Mouse (Mus musculus) forebrain, embryonic 14.5 days (tissue): ENCODE measurements at regions not wholly inside any gene's neighbourhood (a gene's known extent, or its start where the extent isn't known, plus 50 kb on each side); places are given as distances from the start of the nearest gene placed in this dataset.

ENCODE experiments used
- ATAC-seq: fragments of 200-750 bp; cut with Nextera tagmentation; 2 replicates; pipeline ENCODE4 v1.8.0; 2017; ENCODE audit warnings: mild to moderate bottlenecking, moderate library complexity
- DNase-seq: peaks from one replicate; pipeline ENCODE4 v3.0.0-alpha.2; 2015; ENCODE audit warnings: low spot score
- H3K27ac ChIP-seq: fragments of 300-500 bp; sonication (generic); 2 replicates; pipeline ENCODE4 v1.5.1; 2014; ENCODE audit warnings: low read depth, mild to moderate bottlenecking, control low read depth, low read length, moderate library complexity
- H3K27me3 ChIP-seq: fragments of 300-500 bp; sonication (generic); replicated peaks from 2 replicates; pipeline ENCODE4 v1.6.1; 2014; ENCODE audit warnings: low read length, control low read depth, mixed read lengths; ENCODE audit not compliant: control insufficient read depth, insufficient read depth
- H3K36me3 ChIP-seq: fragments of 300-500 bp; sonication (generic); 2 replicates; pipeline ENCODE4 v1.6.1; 2014; ENCODE audit warnings: low read length, control low read depth; ENCODE audit not compliant: control insufficient read depth, insufficient read depth
- H3K4me1 ChIP-seq: fragments of 300-500 bp; sonication (generic); 2 replicates; pipeline ENCODE4 v1.6.1; 2014; ENCODE audit warnings: antibody characterized with exemption, low read length, control low read depth; ENCODE audit not compliant: control insufficient read depth, insufficient read depth
- H3K4me2 ChIP-seq: fragments of 300-500 bp; sonication (generic); 2 replicates; pipeline ENCODE4 v1.6.1; 2014; ENCODE audit warnings: mild to moderate bottlenecking, control low read depth, low read length
- H3K4me3 ChIP-seq: fragments of 300-500 bp; sonication (generic); 2 replicates; pipeline ENCODE4 v1.5.1; 2014; ENCODE audit warnings: low read depth, low read length, control low read depth
- H3K9ac ChIP-seq: fragments of 300-500 bp; sonication (generic); 2 replicates; pipeline ENCODE4 v1.6.1; 2014; ENCODE audit warnings: mild to moderate bottlenecking, low read length, control low read depth, moderate library complexity
- H3K9me3 ChIP-seq: fragments of 300-500 bp; sonication (generic); replicated peaks from 2 replicates; pipeline ENCODE4 v1.6.1; 2016; ENCODE audit warnings: low read length, control low read depth, mixed read lengths; ENCODE audit not compliant: control insufficient read depth
- WGBS: fragments of 180-500 bp; shearing (Covaris S2); extraction: QIAGEN DNeasy Blood & Tissue Kit; methylation state at CpG from one replicate; pipeline ENCODE4 v1.1.7; 2014; 5-methylcytosine and 5-hydroxymethylcytosine counted together

DNA sequence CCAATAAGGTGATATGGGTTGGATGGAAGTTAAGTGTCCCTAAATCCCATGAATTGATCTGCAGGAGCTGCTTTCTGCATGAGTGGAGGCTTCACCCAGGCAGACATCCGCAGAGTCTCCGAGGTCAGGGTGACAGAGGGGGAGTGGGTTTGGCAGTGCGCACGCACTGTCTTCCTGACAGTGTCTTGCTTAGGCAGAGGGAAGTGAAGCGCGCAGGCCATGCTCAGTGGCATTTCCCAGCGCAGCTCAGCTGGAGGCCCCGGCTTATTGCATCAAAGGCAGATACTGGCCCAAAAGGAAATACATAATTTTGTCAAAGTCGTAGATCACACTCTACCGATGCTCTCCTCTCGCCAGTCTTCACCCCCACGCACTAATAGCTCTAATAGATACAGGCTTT, 252.7 kb upstream of the Dnajc24 start:
- Histone ChIP-seq H3K9me3 (no peaks in the 10 kb centered on the region), H3K36me3 (no peaks in the 10 kb centered on the region), H3K4me2 (no peak overlapping the region), H3K27me3 (no peaks in the 10 kb centered on the region), H3K27ac (no peak overlapping the region), H3K4me3 (no peak overlapping the region), H3K4me1 (no peaks in the 10 kb centered on the region), H3K9ac (no peak overlapping the region)
- 55% methylated on average over 12 of the region's 12 CpGs for WGBS
- ATAC-seq (0 out of 2 replicates have a peak, but pooled peaks have one; percentile 10), DNase-seq (peak; percentile 14)

DNA sequence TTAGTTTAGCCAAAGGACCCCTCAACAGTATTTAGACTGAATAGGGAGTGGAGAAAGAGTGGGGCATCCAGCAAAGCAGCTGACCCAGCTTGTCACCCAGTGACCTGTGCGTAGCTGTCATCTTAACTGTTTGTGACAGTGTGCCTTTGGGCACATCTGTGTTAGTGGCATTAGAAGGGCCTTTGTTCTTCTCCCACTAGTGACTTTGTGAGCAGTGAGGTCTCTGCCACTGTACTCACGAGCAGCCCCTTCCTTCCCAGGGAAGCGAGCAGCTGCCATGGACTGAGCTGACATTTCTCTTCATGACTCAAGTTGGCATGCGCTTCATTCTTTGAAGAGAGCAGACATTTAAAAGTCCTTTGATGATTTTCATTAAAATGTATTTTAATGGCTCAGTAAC, 231.0 kb upstream of the Dnajc24 start:
- Histone ChIP-seq H3K4me3 (no peak overlapping the region), H3K27ac (no peak overlapping the region), H3K9ac (no peak overlapping the region), H3K4me2 (no peak overlapping the region), H3K27me3 (no peaks in the 10 kb centered on the region), H3K4me1 (no peaks in the 10 kb centered on the region), H3K36me3 (no peaks in the 10 kb centered on the region), H3K9me3 (no peaks in the 10 kb centered on the region)
- no peak for ATAC-seq
- 77% methylated on average over 4 of the region's 4 CpGs for WGBS
- no peak for DNase-seq

DNA sequence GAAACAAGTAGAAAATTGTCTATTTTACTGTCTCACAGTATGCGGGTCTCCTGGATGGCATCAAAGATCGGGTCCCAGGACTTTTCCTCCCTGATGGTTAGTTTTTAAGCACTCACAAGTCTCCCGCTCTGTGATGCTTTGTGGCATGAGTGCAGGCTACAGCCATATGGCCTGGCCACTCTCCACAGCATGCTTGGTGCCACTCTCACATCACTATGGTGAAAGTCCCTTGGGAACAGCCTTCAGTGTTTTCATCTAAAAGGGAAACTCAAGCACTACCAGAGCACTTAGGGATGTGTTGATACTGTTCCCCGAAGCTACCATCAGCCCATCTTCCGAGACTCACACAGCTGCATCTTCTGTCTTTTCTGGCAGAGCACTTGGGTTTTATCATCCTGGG, 227.8 kb upstream of the Dnajc24 start:
- WGBS = 90% methylated on average over 5 of the region's 5 CpGs
- no peak for ATAC-seq
- H3K36me3 ChIP-seq = no peaks in the 10 kb centered on the region

DNA sequence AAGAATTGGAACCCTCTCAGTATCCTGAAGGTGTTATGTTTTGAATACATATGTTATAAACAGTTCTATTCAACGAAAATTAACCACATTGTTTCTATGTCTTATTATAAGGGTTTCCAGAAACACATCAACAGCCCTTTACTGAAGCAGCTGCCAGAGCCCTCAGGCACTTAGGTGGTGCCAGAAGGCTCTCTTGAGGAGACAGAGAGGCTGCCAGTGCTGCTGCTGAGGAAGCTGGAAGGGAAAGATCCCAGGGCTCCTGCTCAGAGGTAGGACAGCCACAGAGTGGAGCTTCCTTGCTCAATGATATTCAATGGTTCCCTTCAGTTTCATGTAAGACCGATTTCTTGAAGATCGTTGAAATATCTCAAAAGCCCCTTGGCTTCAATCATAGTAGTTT, 226.7 kb upstream of the Dnajc24 start:
- no peak overlapping the region for H3K4me3 ChIP-seq
- H3K27me3 ChIP-seq = no peaks in the 10 kb centered on the region
- no peaks in the 10 kb centered on the region for H3K4me1 ChIP-seq
- no peaks in the 10 kb centered on the region for H3K36me3 ChIP-seq
- 76% methylated on average over 3 of the region's 3 CpGs for WGBS
- DNase-seq (peak; percentile 27), ATAC-seq (no peak)
- H3K27ac ChIP-seq = no peak overlapping the region
- no peaks in the 10 kb centered on the region for H3K9me3 ChIP-seq
- no peak overlapping the region for H3K9ac ChIP-seq
- H3K4me2 ChIP-seq = no peak overlapping the region

More for the DNA sequence above, 227.8 kb upstream of the Dnajc24 start:
- Histone ChIP-seq H3K27me3 (no peaks in the 10 kb centered on the region), H3K4me1 (no peaks in the 10 kb centered on the region), H3K9me3 (no peaks in the 10 kb centered on the region), H3K27ac (no peak overlapping the region), H3K9ac (no peak overlapping the region), H3K4me3 (no peak overlapping the region), H3K4me2 (no peak overlapping the region)
- no peak for DNase-seq

DNA sequence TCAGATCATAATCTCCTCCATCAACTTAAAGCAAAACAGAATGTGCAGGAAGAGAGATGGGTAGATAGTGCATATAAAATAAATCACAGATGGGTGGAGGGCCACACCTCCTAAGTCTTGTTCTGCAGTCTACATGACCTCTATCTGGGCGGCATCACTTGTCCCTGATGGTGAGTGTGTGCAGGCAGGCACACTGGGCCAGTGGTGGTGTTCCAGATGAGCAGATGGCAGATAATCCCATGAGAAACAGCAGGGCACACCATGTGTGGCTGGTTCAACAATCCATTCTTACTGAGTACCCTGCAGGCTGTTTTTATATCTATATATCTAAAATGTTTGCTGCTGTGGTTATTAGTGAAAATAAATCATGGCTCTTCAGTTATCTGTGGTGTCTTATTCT, 224.9 kb upstream of the Dnajc24 start:
- ATAC-seq (no peak), DNase-seq (no peak)
- Histone ChIP-seq H3K27ac (no peak overlapping the region), H3K4me3 (no peak overlapping the region), H3K9ac (no peak overlapping the region), H3K9me3 (no peaks in the 10 kb centered on the region), H3K4me1 (no peaks in the 10 kb centered on the region), H3K4me2 (no peak overlapping the region), H3K36me3 (no peaks in the 10 kb centered on the region), H3K27me3 (no peaks in the 10 kb centered on the region)
- 84% methylated on average over 1 of the region's 1 CpGs for WGBS

DNA sequence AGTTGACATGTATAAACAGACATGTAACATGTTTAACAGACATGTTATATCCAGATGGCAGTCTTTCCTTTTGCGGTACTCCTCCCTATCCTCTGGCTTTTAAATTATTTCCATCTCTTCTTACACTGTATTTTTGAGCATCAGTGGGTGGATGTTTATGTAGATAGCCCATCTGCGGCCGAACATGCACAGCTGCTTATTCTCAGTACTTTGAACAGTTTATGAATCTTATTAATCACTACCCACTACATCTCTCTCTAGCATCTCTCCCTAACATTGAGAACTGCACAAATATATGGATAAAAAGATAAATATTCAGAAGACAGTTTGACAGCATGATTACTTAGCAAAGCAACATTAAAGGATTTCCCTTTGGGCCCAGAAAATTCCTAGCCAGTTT, 212.8 kb upstream of the Dnajc24 start:
- Histone ChIP-seq H3K27ac (no peak overlapping the region), H3K4me2 (no peak overlapping the region), H3K4me3 (no peak overlapping the region), H3K9ac (no peak overlapping the region), H3K27me3 (no peaks in the 10 kb centered on the region), H3K4me1 (no peaks in the 10 kb centered on the region), H3K36me3 (no peaks in the 10 kb centered on the region), H3K9me3 (no peaks in the 10 kb centered on the region)
- 93% methylated on average over 3 of the region's 3 CpGs for WGBS
- DNase-seq (no peak), ATAC-seq (no peak)

DNA sequence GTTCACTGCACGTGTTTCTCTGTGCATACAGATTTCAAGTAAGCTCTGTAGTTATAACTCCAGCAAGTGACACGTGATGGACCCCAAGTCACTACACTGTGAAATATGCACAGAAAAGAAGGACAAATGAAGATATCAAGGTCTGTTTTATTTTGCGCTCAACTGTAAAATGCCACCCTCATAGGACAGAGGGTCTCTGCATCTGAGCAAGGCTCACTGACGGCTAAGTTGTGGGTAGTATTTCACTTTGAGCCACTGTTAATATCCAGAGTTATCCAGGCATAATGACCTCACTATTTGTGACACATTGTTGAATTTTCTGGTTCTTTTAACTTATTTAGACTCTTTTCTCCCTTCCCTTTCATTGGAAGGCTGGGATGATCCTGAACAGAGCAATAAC, 210.4 kb upstream of the Dnajc24 start:
- Histone ChIP-seq H3K4me1 (no peaks in the 10 kb centered on the region), H3K9ac (no peak overlapping the region), H3K36me3 (no peaks in the 10 kb centered on the region), H3K4me3 (no peak overlapping the region), H3K27ac (no peak overlapping the region), H3K27me3 (no peaks in the 10 kb centered on the region), H3K4me2 (no peak overlapping the region), H3K9me3 (no peaks in the 10 kb centered on the region)
- ATAC-seq = no peak
- WGBS = 60% methylated on average over 4 of the region's 4 CpGs
- DNase-seq = no peak

DNA sequence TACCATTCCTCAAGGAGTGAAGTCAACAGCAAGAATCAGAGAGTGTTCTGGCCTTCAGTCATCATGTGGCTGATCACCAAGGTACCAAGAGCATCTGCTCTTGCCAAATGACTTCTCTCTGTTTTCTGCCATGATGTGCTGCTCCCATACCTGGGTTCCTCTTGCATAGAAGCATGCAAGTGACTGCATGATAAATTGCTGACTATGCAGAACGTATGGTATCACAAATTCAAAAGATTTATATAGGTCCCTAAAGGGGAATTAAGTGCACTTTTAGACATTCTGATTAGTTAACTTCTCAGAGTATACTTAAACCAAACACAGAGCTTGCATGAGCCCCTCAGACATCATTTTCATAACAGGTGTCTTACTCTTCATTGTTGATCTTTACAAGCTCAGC, 207.4 kb upstream of the Dnajc24 start:
- WGBS = 90% methylated on average over 1 of the region's 1 CpGs

DNA sequence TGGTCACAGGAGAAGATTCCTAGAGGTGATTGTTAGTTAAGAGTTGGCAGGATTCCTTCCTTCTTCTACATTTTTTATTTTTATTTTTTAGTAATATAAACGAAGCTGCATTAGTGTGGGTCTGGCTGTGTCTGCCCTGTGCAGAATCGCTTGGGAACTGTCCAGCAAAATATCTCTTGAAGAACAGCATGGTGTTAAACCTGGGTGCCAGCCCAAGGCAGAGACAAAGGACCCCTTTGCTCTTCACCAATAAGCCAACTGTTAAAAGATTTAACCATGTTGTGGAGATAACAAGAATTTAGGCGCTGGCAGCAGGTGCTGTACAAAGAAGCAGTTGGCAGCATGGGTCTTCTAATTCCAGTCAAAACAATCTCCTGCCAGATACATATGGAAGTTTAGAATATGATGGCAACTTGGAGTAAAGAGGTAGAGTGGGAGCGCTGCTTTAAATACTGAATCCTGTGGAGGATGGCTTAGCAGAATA, 205.5 kb upstream of the Dnajc24 start:
- Histone ChIP-seq H3K9ac (no peak overlapping the region), H3K9me3 (no peaks in the 10 kb centered on the region), H3K4me3 (no peak overlapping the region), H3K27me3 (no peaks in the 10 kb centered on the region), H3K27ac (no peak overlapping the region), H3K36me3 (no peaks in the 10 kb centered on the region), H3K4me1 (no peaks in the 10 kb centered on the region), H3K4me2 (no peak overlapping the region)
- WGBS = 59% methylated on average over 4 of the region's 4 CpGs
- DNase-seq (peak; percentile 62), ATAC-seq (peak; percentile 32; the same call in 1 of the 2 replicates)

More for the DNA sequence above, 207.4 kb upstream of the Dnajc24 start:
- no peak for ATAC-seq
- Histone ChIP-seq H3K9me3 (no peaks in the 10 kb centered on the region), H3K4me2 (no peak overlapping the region), H3K27ac (no peak overlapping the region), H3K4me1 (no peaks in the 10 kb centered on the region), H3K36me3 (no peaks in the 10 kb centered on the region), H3K4me3 (no peak overlapping the region), H3K9ac (no peak overlapping the region), H3K27me3 (no peaks in the 10 kb centered on the region)
- DNase-seq = no peak
